Mouse (Mus musculus) cerebellum, adult 18-20 months (tissue): ENCODE measurements around the gene Ebp.
A peak's percentile ranks its signal among the peaks of the same experiment; 100 is the strongest.

Source experiments
- DNase-seq, 2 experiments: peaks; one replicate each; pipeline ENCODE4 v3.0.0; 2021

Ebp gene

GRCm38 (mm10) chrX:8193419-8193723, at the start of gene Ebp:
Gene Ebp (minus strand): TSS chrX:8193512.
- no peak for DNase-seq

GRCm38 (mm10) chrX:8238804-8239395, 45.6 kb upstream of the Ebp start:
- DNase-seq = no peak

- DNase-seq = no peak
Measured at GRCm38 (mm10) chrX:8236704-8237103, 43.4 kb upstream of the Ebp start.

GRCm38 (mm10) chrX:8233602-8234001, 40.3 kb upstream of the Ebp start:
- no peak for DNase-seq

- DNase-seq = no peak
Measured at GRCm38 (mm10) chrX:8230272-8230671, 37.0 kb upstream of the Ebp start.

GRCm38 (mm10) chrX:8223473-8223872, 30.2 kb upstream of the Ebp start:
- DNase-seq = no peak

GRCm38 (mm10) chrX:8222678-8223421, 29.5 kb upstream of the Ebp start:
- DNase-seq = peak; percentile 58 to 64

GRCm38 (mm10) chrX:8222296-8222677, 29.0 kb upstream of the Ebp start:
- peak; percentile 63 to 72 for DNase-seq

GRCm38 (mm10) chrX:8219651-8220050, 26.3 kb upstream of the Ebp start:
- DNase-seq = no peak

GRCm38 (mm10) chrX:8218114-8218513, 24.8 kb upstream of the Ebp start:
- no peak for DNase-seq

GRCm38 (mm10) chrX:8217383-8217782, 24.1 kb upstream of the Ebp start:
- DNase-seq = no peak

GRCm38 (mm10) chrX:8211490-8212207, 18.3 kb upstream of the Ebp start:
- no peak for DNase-seq

GRCm38 (mm10) chrX:8209720-8210119, 16.4 kb upstream of the Ebp start:
- DNase-seq = no peak

- DNase-seq = no peak
Measured at GRCm38 (mm10) chrX:8207224-8207623, 13.9 kb upstream of the Ebp start.

- DNase-seq = no peak
Measured at GRCm38 (mm10) chrX:8206694-8207197, 13.4 kb upstream of the Ebp start.

GRCm38 (mm10) chrX:8206015-8206693, 12.8 kb upstream of the Ebp start, which contains the start of gene Porcn:
Gene Porcn (minus strand): TSS chrX:8206525.
- DNase-seq = peak; percentile 89 to 93

- peak; percentile 86 to 92 for DNase-seq
Measured at GRCm38 (mm10) chrX:8205551-8205950, 12.2 kb upstream of the Ebp start.

- no peak for DNase-seq
Measured at GRCm38 (mm10) chrX:8205088-8205487, 11.8 kb upstream of the Ebp start.

- peak in 1 of 2 experiments; percentile 20 for DNase-seq
Measured at GRCm38 (mm10) chrX:8204076-8204475, 10.8 kb upstream of the Ebp start.

- DNase-seq = peak; percentile 22 to 39
Measured at GRCm38 (mm10) chrX:8203105-8203504, 9.8 kb upstream of the Ebp start.

GRCm38 (mm10) chrX:8192640-8193418, 483 bp downstream of the Ebp start:
- peak; percentile 77 to 90 for DNase-seq

- DNase-seq = no peak
Measured at GRCm38 (mm10) chrX:8192126-8192639, 1.1 kb downstream of the Ebp start.
